Mouse (Mus musculus): Measurements from ENCODE around the gene Tubg1. TPM values are rescaled to one million over a fixed set of nuclear protein-coding genes. Genes with fewer than 3 reads are reported as not detected.

The Tubg1 gene
- 10 to 100 TPM; 36.2 to 39.8 TPM for polyA plus RNA-seq (2017; shearing (Covaris generic))

DNA sequence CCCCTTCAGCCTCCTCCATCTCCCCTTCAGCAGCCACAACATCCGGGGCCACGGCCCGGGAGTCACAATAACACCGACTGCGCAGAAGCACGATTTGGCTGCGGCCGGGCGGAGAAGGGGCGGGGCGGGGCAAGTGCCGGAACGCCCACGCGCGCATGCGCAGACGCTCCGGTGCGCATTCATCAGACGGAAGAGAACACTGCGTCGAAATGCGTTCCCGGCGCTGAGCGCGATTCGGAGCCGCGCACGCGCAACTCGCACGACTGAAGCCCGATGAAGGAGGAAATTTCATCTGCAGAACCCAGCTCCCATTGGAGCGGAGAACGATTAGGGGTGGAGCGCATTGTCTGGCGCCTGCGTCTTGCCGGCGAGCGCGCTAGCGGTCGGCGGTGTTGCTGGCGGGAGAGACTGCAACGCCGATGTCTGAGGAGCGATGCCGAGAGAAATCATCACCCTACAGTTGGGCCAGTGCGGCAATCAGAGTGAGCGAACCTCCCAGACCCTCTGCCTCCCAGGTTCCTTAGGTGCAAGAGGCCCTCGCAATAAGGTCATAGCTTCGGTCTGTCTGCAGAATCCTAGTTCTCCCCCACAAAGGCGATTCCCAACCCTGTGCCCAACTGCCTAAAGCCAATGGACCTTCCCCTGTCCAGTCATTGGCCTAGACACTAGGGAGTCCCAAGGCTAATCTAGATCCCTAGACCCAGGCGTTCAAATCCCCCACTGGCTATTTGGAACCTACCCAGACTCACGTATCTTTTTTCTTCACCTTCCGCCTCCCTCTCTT is at the start of gene Tubg1, which contains the start of gene Retreg3:
Tubg1 (plus strand) TSS at position 178 of the 784 bp plus-strand sequence.
Retreg3 (minus strand) TSS at position 133 of the 784 bp plus-strand sequence.

GRCm38 (mm10) chr11:101078121-101078520 is 41.6 kb upstream of the Tubg1 start, which contains the start of gene Hsd17b1:
Hsd17b1 (plus strand) TSS chr11:101078411.

GRCm38 (mm10) chr11:101082208-101083082 is 37.3 kb upstream of the Tubg1 start, which contains the start of gene Coasy:
Coasy (plus strand) TSS chr11:101082565.

GRCm38 (mm10) chr11:101086756-101087681 is 32.7 kb upstream of the Tubg1 start, which contains the start of gene Mlx:
Mlx (plus strand) TSS chr11:101087277.

GRCm38 (mm10) chr11:101095314-101096024 is 24.3 kb upstream of the Tubg1 start, which contains the start of gene Psmc3ip:
Psmc3ip (minus strand) TSS chr11:101095436.

GRCm38 (mm10) chr11:101155728-101156371 is 36.1 kb downstream of the Tubg1 start, which contains the start of gene Tubg2:
Tubg2 (plus strand) TSS chr11:101155907.

GRCm38 (mm10) chr11:101170354-101170810 is 50.6 kb downstream of the Tubg1 start, which contains the start of gene Cntnap1:
Cntnap1 (plus strand) TSS chr11:101170523.

DNA sequence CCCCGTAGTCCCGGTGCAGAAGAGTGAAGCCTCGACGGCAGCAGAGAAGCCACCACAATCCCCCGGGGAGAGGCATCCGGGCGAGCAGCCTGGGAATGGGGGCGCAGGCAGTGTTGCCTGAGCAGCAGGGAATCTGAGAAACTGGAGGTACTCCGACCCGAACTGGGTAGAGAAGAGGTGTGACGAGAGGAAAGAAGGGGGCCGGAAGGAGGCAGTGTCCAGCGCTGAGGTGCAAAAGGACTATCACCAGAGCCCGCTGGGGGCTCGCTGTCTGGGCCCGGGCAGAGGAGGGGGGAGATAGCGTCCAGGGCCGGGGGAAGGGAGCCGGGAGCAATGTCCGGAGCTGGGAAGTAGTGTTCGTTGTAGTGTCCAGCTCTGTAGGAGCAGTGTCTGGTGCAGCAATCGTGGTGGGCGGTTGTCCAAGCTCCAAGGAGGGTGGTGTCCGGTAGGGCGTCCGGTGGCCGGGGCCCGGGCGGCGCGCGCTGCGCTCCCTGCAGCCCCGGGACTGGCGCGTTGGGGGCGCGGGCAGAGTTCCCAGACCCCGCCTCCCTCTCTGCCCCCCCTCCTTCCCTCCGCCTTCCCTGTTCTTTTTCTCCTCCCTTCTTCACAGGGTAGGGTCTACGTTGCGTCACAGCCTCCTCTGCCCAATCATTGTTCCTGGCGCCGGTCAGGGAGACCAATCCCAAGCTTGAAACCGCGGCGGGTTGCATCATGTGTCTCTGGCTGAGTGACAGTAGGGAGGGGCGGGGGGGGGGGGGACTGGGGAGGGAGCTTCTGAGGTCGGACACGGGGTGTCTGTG is 51.3 kb downstream of the Tubg1 start, which contains the start of gene Plekhh3:
Plekhh3 (minus strand) TSS at position 541 of the 800 bp plus-strand sequence.

DNA sequence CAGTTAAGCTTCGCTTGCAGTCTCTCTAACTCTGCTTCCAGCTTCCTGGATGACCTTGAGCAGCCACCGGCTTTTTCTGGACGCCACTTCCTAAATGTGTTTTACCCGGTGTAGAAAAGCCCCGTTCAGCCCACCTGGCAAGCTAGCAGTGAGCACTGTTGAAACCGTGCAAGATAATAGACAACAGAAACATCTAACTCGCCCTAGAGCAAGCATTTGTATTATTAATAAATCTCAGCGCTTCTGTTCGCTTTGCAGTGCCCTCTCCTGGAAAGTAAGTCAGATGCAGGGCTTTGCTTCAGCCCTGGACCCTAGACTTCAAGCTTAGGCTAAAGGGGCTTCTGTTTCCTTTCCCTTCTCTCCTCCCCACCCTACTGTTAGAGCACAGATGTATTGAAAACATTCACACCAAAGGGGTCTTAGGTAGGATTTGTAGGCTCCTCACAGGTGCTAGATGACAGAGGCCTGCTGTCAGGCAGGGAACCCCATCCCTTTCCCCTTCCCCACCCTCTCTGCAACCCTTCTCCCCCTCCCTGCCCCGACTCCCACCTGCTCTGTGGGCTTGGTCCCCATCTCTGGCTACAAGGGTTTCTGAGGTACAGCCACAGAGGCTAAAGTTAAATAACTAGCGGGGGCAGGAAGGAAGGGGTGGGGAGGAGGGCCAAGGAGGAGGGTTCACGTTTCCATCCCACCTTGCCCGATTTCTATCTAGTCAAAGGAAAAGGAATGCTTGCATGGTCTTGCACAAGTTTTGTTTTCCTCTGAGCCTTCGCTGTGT is 55.3 kb downstream of the Tubg1 start, which contains the start of gene Ccr10:
Ccr10 (minus strand) TSS at position 593 of the 778 bp plus-strand sequence.

Other genes with a start within 250 kb of the Tubg1 start
- 100 to 1,000 TPM; 233 to 234 TPM for gene Stat3, start 180.4 kb upstream of the Tubg1 start, polyA plus RNA-seq (2017; shearing (Covaris generic))
- under 1 TPM; 0.32 to 0.83 TPM for gene Cavin1, start 149.1 kb upstream of the Tubg1 start, polyA plus RNA-seq (2017; shearing (Covaris generic))
- 1 to 10 TPM; 8.9 to 9.8 TPM for gene Atp6v0a1, start 110.5 kb upstream of the Tubg1 start, polyA plus RNA-seq (2017; shearing (Covaris generic))
- gene Naglu, start 49.9 kb upstream of the Tubg1 start, polyA plus RNA-seq (2017; shearing (Covaris generic)): 10 to 100 TPM; 27.4 to 32.0 TPM
- gene Hsd17b1, start 41.5 kb upstream of the Tubg1 start, polyA plus RNA-seq (2017; shearing (Covaris generic)): 1 to 10 TPM in 1 of 2 experiments, under 1 TPM in 1; 0.39 to 2.9 TPM
- gene Coasy, start 37.4 kb upstream of the Tubg1 start, polyA plus RNA-seq (2017; shearing (Covaris generic)): 10 to 100 TPM; 26.6 to 33.3 TPM
- 100 to 1,000 TPM in 1 of 2 experiments, 10 to 100 TPM in 1; 81.3 to 127 TPM for gene Mlx, start 32.7 kb upstream of the Tubg1 start, polyA plus RNA-seq (2017; shearing (Covaris generic))
- gene Psmc3ip, start 24.5 kb upstream of the Tubg1 start, polyA plus RNA-seq (2017; shearing (Covaris generic)): 1 to 10 TPM; 6.8 to 8.2 TPM
- gene Retreg3, start within 50 bp of the Tubg1 start, polyA plus RNA-seq (2017; shearing (Covaris generic)): 10 to 100 TPM; 68.5 to 73.8 TPM
- 1 to 10 TPM; 4.0 to 6.8 TPM for gene Tubg2, start 36.0 kb downstream of the Tubg1 start, polyA plus RNA-seq (2017; shearing (Covaris generic))
- under 1 TPM; 0.25 to 0.27 TPM for gene Cntnap1, start 50.6 kb downstream of the Tubg1 start, polyA plus RNA-seq (2017; shearing (Covaris generic))
- 1 to 10 TPM in 1 of 2 experiments, under 1 TPM in 1; 0.14 to 1.2 TPM for gene Plekhh3, start 51.4 kb downstream of the Tubg1 start, polyA plus RNA-seq (2017; shearing (Covaris generic))
- gene Ccr10, start 55.5 kb downstream of the Tubg1 start, polyA plus RNA-seq (2017; shearing (Covaris generic)): 1 to 10 TPM in 1 of 2 experiments, under 1 TPM in 1; 0.70 to 5.0 TPM
- 10 to 100 TPM; 66.9 to 83.4 TPM for gene Ezh1, start 106.5 kb downstream of the Tubg1 start, polyA plus RNA-seq (2017; shearing (Covaris generic))
- 1 to 10 TPM in 1 of 2 experiments, not detected in 1; 1.3 TPM for gene Ramp2, start 126.1 kb downstream of the Tubg1 start, polyA plus RNA-seq (2017; shearing (Covaris generic))
- 100 to 1,000 TPM; 145 to 147 TPM for gene Vps25, start 133.8 kb downstream of the Tubg1 start, polyA plus RNA-seq (2017; shearing (Covaris generic))
- 1 to 10 TPM; 2.7 to 2.9 TPM for gene Wnk4, start 140.6 kb downstream of the Tubg1 start, polyA plus RNA-seq (2017; shearing (Covaris generic))
- gene Cntd1, start 159.1 kb downstream of the Tubg1 start, polyA plus RNA-seq (2017; shearing (Covaris generic)): 1 to 10 TPM in 1 of 2 experiments, under 1 TPM in 1; 0.90 to 1.2 TPM
- 100 to 1,000 TPM; 101 to 110 TPM for gene Coa3, start 159.2 kb downstream of the Tubg1 start, polyA plus RNA-seq (2017; shearing (Covaris generic))
- gene Becn1, start 182.3 kb downstream of the Tubg1 start, polyA plus RNA-seq (2017; shearing (Covaris generic)): 100 to 1,000 TPM; 184 to 206 TPM
- 100 to 1,000 TPM; 161 to 164 TPM for gene Psme3, start 196.3 kb downstream of the Tubg1 start, polyA plus RNA-seq (2017; shearing (Covaris generic))
- 1 to 10 TPM; 3.5 to 4.0 TPM for gene Aoc2, start 205.1 kb downstream of the Tubg1 start, polyA plus RNA-seq (2017; shearing (Covaris generic))
- gene Aoc3, start 210.7 kb downstream of the Tubg1 start, polyA plus RNA-seq (2017; shearing (Covaris generic)): under 1 TPM; 0.09 to 0.12 TPM
- not detected for gene G6pc, start 247.6 kb downstream of the Tubg1 start, polyA plus RNA-seq (2017; shearing (Covaris generic))

Data from inflammation-experienced regulatory T-cells (primary cell).